Mouse (Mus musculus): Measurements from ENCODE around the gene Drosha.
A peak's percentile ranks its signal among the peaks of the same experiment; 100 is the strongest.
"Not testable (repeated sequence)": the region's sequence is repeated elsewhere in the genome, so short reads cannot be mapped to it uniquely, and the experiment has no call there.

Gene Drosha

GRCm38 (mm10) chr15:12889909-12890308 lies 65.3 kb downstream of the Drosha start:
- no peak for DNase-seq

- peak; percentile 18 for DNase-seq
These were observed 70.8 kb downstream of the Drosha start for GRCm38 (mm10) chr15:12895426-12895825.

DNA sequence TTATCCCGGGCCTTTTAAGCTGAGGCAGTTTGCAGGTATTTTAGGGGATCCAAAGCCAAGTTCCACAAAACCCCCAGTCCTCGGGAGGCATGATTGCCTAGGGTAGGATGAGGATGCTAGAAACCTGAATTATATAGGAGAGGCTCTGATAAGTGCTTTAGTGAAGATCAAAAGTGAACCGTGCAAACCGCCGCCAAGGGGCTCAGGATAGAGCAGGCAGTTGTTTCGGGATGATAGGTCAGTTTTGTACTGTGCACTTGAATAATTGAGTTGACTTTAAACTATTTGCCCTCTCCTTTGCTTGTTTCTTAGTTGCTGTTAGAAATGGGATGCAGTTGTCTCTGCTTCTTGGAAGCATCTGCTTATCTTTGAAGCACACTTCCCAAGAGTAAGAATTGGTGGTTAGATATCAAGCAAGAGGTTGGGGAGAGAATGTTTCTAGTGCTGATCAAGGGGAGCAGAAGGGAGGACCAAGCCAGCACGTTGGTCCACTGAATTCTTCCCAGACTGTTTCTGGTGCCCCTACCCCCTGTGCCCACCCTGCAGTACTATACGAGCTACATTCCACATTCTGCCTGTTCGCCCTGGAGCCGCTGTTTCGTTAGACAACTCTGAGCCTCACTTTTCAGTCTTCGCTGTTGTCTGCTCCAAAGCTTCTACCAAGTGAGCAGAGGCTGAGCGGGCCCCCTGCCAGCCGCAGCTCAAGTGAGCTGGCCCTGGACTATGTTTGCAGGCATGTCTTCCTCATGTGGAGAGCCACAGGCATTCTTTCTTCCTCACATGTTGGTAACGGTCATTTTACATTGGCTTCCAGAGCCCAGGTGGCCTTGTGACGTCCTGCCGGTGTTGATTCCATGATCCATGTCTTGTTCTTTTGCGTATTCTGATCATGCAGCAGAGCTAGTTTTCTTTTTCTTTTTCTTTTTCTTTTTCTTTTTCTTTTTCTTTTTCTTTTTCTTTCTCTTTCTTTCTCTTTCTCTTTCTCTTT lies 71.7 kb downstream of the Drosha start:
- DNase-seq = no peak

GRCm38 (mm10) chr15:12897831-12898230 lies 73.2 kb downstream of the Drosha start:
- no peak for DNase-seq

DNA sequence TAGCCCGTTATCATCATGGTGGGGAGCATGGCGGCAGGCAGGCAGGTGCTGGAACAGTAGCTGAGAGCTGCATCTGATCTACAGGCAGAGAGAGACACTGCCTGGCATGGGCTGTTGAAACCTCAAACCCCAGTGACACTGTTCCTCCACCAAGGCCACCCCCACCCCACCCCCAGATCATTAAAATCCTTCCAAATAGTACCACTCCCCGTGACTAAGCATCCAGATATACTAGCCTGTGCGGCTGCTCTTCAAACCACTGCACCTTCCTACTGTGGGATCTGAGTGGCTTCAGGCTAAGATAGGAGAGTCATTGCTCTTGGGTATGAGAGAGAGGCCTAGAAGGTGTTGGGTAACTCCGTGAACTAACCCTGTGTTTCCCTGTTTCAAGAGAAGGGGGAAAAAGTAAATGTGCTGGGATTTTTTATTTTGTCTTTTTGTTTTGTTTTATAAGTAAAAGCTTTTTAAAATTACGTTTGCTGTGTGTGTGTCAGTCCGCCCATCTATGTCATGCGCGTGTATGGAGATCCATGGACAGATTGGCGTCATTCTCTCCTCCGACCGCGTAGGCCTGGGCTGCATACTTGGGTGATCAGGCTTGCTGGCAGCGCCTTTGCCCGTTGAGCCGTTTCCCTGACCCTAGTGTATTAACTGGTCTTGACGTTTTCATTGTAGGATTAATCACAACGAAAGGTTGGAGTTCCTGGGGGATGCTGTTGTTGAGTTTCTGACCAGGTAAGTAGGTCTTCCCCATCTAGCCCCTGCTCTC lies 76.0 kb downstream of the Drosha start:
- DNase-seq = no peak

GRCm38 (mm10) chr15:12901197-12901570 lies 76.6 kb downstream of the Drosha start:
- DNase-seq = no peak

- no peak for DNase-seq
These were observed 79.8 kb downstream of the Drosha start for GRCm38 (mm10) chr15:12904442-12904841.

DNA sequence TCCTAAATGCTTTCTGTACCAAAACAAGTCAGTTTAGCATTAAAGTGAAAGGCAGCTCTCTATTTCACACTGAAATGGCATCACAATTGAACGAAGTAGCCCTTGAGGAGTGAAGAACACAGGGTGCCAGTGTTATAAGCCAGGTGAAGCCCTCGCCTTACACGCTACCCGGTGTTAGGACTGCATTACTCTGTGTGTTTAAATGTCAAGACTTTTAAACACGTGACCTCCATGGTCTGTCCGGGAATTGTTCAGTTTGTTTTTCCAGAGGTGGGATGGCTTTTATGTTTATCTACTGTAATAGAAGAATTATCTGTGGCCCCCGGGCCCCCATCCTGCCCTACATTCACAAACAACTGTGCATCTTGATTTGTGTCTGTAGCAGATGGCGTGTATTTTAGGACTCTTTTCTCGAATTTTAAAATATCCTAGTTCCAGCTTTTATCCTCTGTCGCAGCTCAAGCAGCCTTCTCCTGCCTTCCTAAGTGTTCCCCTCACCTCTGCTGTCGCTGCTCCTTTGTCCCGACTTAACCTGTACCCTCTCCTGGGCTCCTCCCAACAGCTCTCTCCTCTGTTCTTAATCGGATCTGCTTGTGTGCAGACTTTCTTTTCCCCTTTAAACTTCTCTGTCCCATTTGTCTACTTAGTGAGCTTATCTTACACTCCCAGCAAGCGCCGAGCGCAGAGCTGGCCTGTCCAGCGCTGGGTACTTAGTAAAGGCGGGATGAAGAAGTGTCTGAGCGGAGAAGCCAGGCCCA lies 83.5 kb downstream of the Drosha start:
- DNase-seq = no peak

DNA sequence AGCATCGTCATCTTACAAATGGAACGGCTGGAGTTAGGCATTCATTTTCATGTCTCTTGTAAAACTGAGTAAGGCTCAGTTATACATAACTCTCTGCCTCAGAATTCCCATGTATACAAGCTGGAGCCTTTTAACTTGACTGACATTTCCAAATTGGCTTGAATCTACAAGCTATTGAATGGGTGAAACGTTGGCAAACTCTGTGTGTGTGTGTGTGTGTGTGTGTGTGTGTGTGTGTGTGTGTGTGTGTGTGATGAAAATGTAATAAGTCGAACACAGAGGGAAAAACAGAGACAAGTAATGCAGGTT lies 84.1 kb downstream of the Drosha start:
- no peak for DNase-seq

DNA sequence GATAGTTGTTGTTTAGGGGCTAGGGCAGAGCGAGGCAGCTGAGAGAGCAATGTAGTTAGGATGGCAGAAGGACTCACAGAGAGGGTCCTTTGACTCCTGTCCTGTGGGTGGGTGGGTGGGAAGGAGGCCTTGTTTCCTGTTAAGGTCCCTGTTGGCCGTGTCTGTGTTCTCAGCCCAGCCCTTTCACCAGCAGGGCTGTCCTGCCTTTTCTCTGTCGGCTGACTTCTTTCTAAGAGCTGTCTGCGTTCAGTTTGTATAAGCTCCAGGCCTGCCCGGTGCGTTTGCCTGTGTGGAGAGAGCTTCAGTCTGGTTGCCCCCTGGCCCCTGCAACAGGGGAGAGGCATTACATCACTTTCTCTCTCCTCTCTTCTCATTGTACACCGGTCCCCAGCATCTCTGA lies 84.6 kb downstream of the Drosha start:
- no peak for DNase-seq

DNA sequence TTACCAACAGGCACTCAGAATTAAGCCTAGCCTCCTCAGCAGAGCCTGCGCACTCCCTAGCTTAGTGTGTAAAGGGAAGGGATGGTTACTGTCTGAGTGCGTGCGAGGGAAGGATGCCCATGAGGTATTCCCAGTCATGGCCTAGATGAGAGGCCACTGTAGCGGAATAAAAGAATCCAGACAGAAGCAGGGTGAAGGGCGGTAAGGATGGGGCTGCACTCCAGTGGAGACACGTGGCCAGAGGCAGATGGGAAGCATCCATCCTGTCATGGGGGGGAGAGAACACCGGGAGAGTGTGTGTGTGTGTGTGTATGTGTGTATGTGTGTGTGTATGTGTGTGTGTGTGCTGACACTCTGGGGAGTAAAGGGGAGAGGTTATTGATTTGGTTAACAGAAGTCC lies 86.5 kb downstream of the Drosha start:
- no peak for DNase-seq

GRCm38 (mm10) chr15:12916314-12916815 lies 91.8 kb downstream of the Drosha start:
- no peak for DNase-seq

GRCm38 (mm10) chr15:12919326-12919966 lies 94.8 kb downstream of the Drosha start:
- DNase-seq = not testable (repeated sequence)

GRCm38 (mm10) chr15:12919967-12920870 lies 95.6 kb downstream of the Drosha start:
- no peak for DNase-seq

DNA sequence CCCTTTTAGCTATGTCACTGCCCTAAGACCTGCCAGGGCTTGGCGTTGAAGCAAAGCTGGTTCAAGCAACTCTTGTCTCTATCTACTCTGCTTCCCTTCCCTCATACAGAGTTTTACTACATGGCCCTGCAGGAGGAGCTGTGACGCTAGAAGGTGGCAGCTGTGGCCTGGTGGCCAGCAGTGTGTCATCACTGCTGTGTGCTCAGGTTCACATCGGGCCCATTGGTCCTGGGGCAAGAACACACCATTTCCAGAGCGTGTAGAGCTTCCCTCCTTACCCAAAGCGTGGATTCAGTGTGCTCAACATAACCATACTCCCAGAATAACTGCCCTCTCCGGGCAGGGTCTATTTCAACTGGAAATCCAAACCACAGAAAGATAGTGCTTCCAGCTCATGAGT lies 97.3 kb downstream of the Drosha start:
- DNase-seq = no peak

GRCm38 (mm10) chr15:12923826-12924225 lies 99.2 kb downstream of the Drosha start:
- DNase-seq = peak; percentile 25

DNA sequence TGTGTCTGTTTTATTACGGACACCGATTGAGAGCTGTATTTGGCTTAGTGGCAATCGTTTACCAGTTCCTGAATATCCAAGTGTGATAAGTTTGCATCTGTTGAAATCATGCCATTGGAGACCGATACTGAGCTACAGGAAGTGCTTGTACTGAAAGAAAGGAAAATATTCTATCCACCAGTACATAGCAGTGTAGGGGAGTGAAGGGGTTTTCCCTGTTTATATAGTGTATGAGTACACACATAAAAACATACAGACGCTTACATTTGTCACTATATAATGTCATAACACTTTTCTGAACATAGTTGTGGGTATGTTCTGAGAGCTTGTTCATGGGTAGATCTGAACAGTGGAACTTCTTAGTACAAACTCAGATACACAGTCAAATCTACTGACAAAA lies 106.9 kb downstream of the Drosha start:
- DNase-seq = no peak

GRCm38 (mm10) chr15:12936217-12936732 lies 111.7 kb downstream of the Drosha start:
- no peak for DNase-seq

- not testable (repeated sequence) for DNase-seq
These were observed 112.7 kb downstream of the Drosha start for GRCm38 (mm10) chr15:12937326-12937725.

GRCm38 (mm10) chr15:12941106-12941505 lies 116.5 kb downstream of the Drosha start:
- no peak for DNase-seq

- no peak for DNase-seq
These were observed 117.1 kb downstream of the Drosha start for GRCm38 (mm10) chr15:12941651-12942180.
